Mouse (Mus musculus): ENCODE data around the gene Stard3.
"Not testable (repeated sequence)": the region's sequence is repeated elsewhere in the genome, so short reads cannot be mapped to it uniquely, and the experiment has no call there.

Gene Stard3

GRCm38 (mm10) chr11:98374266-98374665, 16.1 kb downstream of the Stard3 start:
- DNase-seq (ENCODE audit: low read depth): no peak

- DNase-seq (ENCODE audit: low read depth): no peak
Observed at GRCm38 (mm10) chr11:98376756-98377155, 18.6 kb downstream of the Stard3 start.

- no peak for DNase-seq (ENCODE audit: low read depth)
Observed at GRCm38 (mm10) chr11:98377787-98378186, 19.6 kb downstream of the Stard3 start.

- no peak for DNase-seq (ENCODE audit: low read depth)
Observed at GRCm38 (mm10) chr11:98379379-98379778, 21.2 kb downstream of the Stard3 start.

GRCm38 (mm10) chr11:98380106-98380505, 21.9 kb downstream of the Stard3 start:
- DNase-seq (ENCODE audit: low read depth): no peak

GRCm38 (mm10) chr11:98381651-98382050, 23.5 kb downstream of the Stard3 start:
- no peak for DNase-seq (ENCODE audit: low read depth)

- not testable (repeated sequence) for DNase-seq (ENCODE audit: low read depth)
Observed at GRCm38 (mm10) chr11:98382405-98382804, 24.2 kb downstream of the Stard3 start.

- DNase-seq (ENCODE audit: low read depth): no peak
Observed at GRCm38 (mm10) chr11:98383261-98384030, 25.3 kb downstream of the Stard3 start, which contains the start of gene Tcap. Tcap (plus strand) TSS chr11:98383811.

GRCm38 (mm10) chr11:98384216-98384615, 26.0 kb downstream of the Stard3 start:
- no peak for DNase-seq (ENCODE audit: low read depth)

GRCm38 (mm10) chr11:98384721-98385637, 26.8 kb downstream of the Stard3 start:
- no peak for DNase-seq (ENCODE audit: low read depth)

GRCm38 (mm10) chr11:98385638-98386585, 27.7 kb downstream of the Stard3 start, which contains the start of gene Pnmt:
Pnmt (plus strand) TSS chr11:98386450.
- DNase-seq (ENCODE audit: low read depth): no peak

- no peak for DNase-seq (ENCODE audit: low read depth)
Observed at GRCm38 (mm10) chr11:98386596-98386995, 28.4 kb downstream of the Stard3 start.

- no peak for DNase-seq (ENCODE audit: low read depth)
Observed at GRCm38 (mm10) chr11:98387056-98387577, 28.9 kb downstream of the Stard3 start.

GRCm38 (mm10) chr11:98388282-98388681, 30.1 kb downstream of the Stard3 start:
- no peak for DNase-seq (ENCODE audit: low read depth)

- DNase-seq (ENCODE audit: low read depth): no peak
Observed at GRCm38 (mm10) chr11:98389221-98389780, 31.1 kb downstream of the Stard3 start.

GRCm38 (mm10) chr11:98390141-98390540, 32.0 kb downstream of the Stard3 start:
- DNase-seq (ENCODE audit: low read depth): no peak

GRCm38 (mm10) chr11:98392034-98392433, 33.9 kb downstream of the Stard3 start:
- DNase-seq (ENCODE audit: low read depth): no peak

GRCm38 (mm10) chr11:98392645-98393044, 34.5 kb downstream of the Stard3 start:
- DNase-seq (ENCODE audit: low read depth): no peak

GRCm38 (mm10) chr11:98393317-98393716, 35.1 kb downstream of the Stard3 start:
- DNase-seq (ENCODE audit: low read depth): no peak

- no peak for DNase-seq (ENCODE audit: low read depth)
Observed at GRCm38 (mm10) chr11:98394301-98394700, 36.1 kb downstream of the Stard3 start.

- DNase-seq (ENCODE audit: low read depth): no peak
Observed at GRCm38 (mm10) chr11:98395041-98395440, 36.9 kb downstream of the Stard3 start.

All from fibroblast of lung, adult 2 months (primary cell).